Mouse (Mus musculus) embryonic facial prominence, embryonic 13.5 days (tissue): Measurements from ENCODE around the gene Bola1. TPM values are rescaled to one million over a fixed set of nuclear protein-coding genes. Genes with fewer than 3 reads are reported as not detected.
"Not testable (repeated sequence)": the region's sequence is repeated elsewhere in the genome, so short reads cannot be mapped to it uniquely, and the experiment has no call there.

Experiments
- ATAC-seq: fragments of 200-750 bp; cut with Nextera tagmentation; 2 replicates; pipeline ENCODE4 v1.8.0; 2017; ENCODE audit warnings: low read depth; ENCODE audit not compliant: insufficient number of reproducible peaks, insufficient read depth, low FRiP score, low TSS enrichment
- H3K27ac ChIP-seq: fragments of 300-500 bp; sonication (generic); 2 replicates; pipeline ENCODE4 v1.5.1; 2015; ENCODE audit warnings: moderate library complexity, mild to moderate bottlenecking, inconsistent platforms
- H3K27me3 ChIP-seq: fragments of 300-500 bp; sonication (generic); 2 replicates; pipeline ENCODE4 v1.6.1; 2015; ENCODE audit warnings: mild to moderate bottlenecking, inconsistent platforms
- H3K36me3 ChIP-seq: fragments of 300-500 bp; sonication (generic); 2 replicates; pipeline ENCODE4 v1.6.1; 2015; ENCODE audit warnings: mild to moderate bottlenecking, inconsistent platforms
- H3K4me1 ChIP-seq: fragments of 300-500 bp; sonication (generic); 2 replicates; pipeline ENCODE4 v1.6.1; 2015; ENCODE audit warnings: inconsistent platforms
- H3K4me2 ChIP-seq: fragments of 300-500 bp; sonication (generic); 2 replicates; pipeline ENCODE4 v1.6.1; 2015; ENCODE audit warnings: moderate library complexity, mild to moderate bottlenecking, inconsistent platforms
- H3K4me3 ChIP-seq: fragments of 300-500 bp; sonication (generic); 2 replicates; pipeline ENCODE4 v1.5.1; 2015; ENCODE audit warnings: mild to moderate bottlenecking, inconsistent platforms
- H3K9ac ChIP-seq: fragments of 300-500 bp; sonication (generic); 2 replicates; pipeline ENCODE4 v1.6.1; 2015; ENCODE audit warnings: mild to moderate bottlenecking, inconsistent platforms
- H3K9me3 ChIP-seq: fragments of 300-500 bp; sonication (generic); 2 replicates; pipeline ENCODE4 v1.6.1; 2016; ENCODE audit warnings: inconsistent platforms
- WGBS: fragments of 180-500 bp; shearing (Covaris S2); methylation state at CpG from one replicate; pipeline ENCODE4 v1.1.7; 2015; ENCODE audit warnings: mixed read lengths; 5-methylcytosine and 5-hydroxymethylcytosine counted together
- polyA plus RNA-seq: library from polyadenylated mRNA; unstranded; fragments of >200 nt; fragmentation: Nextera tagmentation; extraction: Ambion mirVana; gene quantifications from 2 replicates; pipeline ENCODE4 v1.2.1, GENCODE M21; 2015

Gene Bola1
- 46.6 and 55.0 TPM in 2 replicates for polyA plus RNA-seq

- Histone ChIP-seq H3K36me3 (no peaks in the 10 kb centered on the region), H3K4me1 (peaks cover 31% of the 10 kb centered on the region), H3K27ac (peak within 1 kb of the TSS; percentile 99), H3K9ac (peak within 1 kb of the TSS; percentile 91), H3K9me3 (no peaks in the 10 kb centered on the region), H3K4me2 (peak within 1 kb of the TSS; percentile 86), H3K4me3 (peak within 1 kb of the TSS; percentile 62), H3K27me3 (no peaks in the 10 kb centered on the region)
- under 1% methylated on average over 37 of the region's 37 CpGs for WGBS
- ATAC-seq = peak; percentile 85
Measured at GRCm38 (mm10) chr3:96219661-96220130, at the start of gene Bola1, which contains the start of gene Hist2h2ab. Gene Bola1, minus strand, starts transcription at chr3:96219709. Gene Hist2h2ab, plus strand, starts transcription at chr3:96219865.

DNA sequence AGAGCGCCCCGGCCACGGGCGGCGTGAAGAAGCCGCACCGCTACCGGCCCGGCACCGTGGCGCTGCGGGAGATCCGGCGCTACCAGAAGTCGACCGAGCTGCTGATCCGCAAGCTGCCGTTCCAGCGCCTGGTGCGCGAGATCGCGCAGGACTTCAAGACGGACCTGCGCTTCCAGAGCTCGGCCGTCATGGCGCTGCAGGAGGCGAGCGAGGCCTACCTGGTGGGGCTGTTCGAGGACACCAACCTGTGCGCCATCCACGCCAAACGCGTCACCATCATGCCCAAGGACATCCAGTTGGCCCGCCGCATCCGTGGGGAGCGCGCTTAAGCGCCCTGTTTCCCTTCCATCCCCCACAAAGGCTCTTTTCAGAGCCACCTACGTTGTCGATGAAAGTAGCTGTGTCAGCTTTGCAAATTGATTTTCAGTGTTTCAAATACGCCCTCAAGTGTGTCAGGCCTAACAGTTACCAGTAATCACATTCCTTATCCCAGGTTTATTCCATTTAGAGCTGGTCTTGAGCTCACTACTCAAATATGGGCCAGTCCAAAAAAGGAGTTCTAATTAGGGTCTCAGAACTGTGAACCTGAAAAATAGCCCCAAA, 49.4 kb upstream of the Bola1 start:
- H3K9me3 ChIP-seq, H3K27me3 ChIP-seq, H3K36me3 ChIP-seq: not testable (repeated sequence)
- peak; percentile 8; the same call in 1 of the 2 replicates for ATAC-seq
- WGBS = 0% methylated on average over 20 of the region's 44 CpGs
- Histone ChIP-seq H3K4me1 (peaks cover 31% of the 10 kb centered on the region), H3K4me2 (peak overlapping the region; percentile 87), H3K27ac (peak overlapping the region; percentile 97), H3K4me3 (peak overlapping the region; percentile 57), H3K9ac (peak overlapping the region; percentile 83)

DNA sequence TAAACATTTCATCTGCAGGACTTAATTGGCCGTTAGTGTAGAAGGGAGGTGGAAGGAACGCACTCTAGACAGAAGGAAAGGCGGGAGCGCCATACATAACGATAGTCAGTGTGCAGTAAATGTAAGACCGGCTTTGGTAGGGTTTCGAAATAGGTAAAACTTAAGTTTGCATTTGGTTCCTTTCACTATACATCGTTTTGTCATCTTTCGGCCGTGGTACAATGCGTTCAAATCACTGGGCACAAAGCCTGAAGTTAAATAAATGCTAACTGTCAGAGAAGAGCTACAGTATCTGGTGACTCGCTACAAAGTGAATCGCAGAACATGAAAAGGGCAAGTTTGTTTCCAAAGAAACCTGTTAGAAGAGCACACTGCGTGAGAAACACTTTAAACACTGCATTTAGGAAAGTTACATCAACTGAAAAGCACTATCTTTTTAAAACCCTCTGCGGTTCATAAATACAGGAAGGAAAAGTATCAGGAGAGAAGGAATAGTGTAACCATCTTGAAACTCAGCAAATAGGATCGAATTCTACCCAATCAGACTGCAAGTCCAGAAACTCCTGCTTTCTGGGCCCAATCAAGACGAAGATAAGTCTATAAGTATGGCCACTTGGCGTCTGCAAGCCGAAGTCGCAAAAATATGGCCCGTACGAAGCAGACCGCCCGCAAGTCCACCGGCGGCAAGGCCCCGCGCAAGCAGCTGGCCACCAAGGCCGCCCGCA, 48.7 kb upstream of the Bola1 start, which contains the start of gene Hist2h3b:
Gene Hist2h3b, plus strand, starts transcription at position 604 of the 725 bp plus-strand sequence.
- H3K4me3 ChIP-seq = peak within 1 kb of the TSS; percentile 57
- peak; percentile 62; the same call in 1 of the 2 replicates for ATAC-seq
- peak within 1 kb of the TSS; percentile 87 for H3K4me2 ChIP-seq
- peaks cover 32% of the 10 kb centered on the region for H3K4me1 ChIP-seq
- WGBS = 21% methylated on average over 30 of the region's 30 CpGs
- H3K9ac ChIP-seq = peak within 1 kb of the TSS; percentile 83
- no peaks in the 10 kb centered on the region for H3K36me3 ChIP-seq
- no peaks in the 10 kb centered on the region for H3K27me3 ChIP-seq
- H3K9me3 ChIP-seq = no peaks in the 10 kb centered on the region
- H3K27ac ChIP-seq = peak within 1 kb of the TSS; percentile 97

GRCm38 (mm10) chr3:96267541-96267940, 48.0 kb upstream of the Bola1 start:
- no peaks in the 10 kb centered on the region for H3K9me3 ChIP-seq
- no peak for ATAC-seq
- no peak overlapping the region for H3K4me3 ChIP-seq
- no peaks in the 10 kb centered on the region for H3K27me3 ChIP-seq
- peaks cover 33% of the 10 kb centered on the region for H3K4me1 ChIP-seq
- peak overlapping the region; percentile 97 for H3K27ac ChIP-seq
- H3K4me2 ChIP-seq = peak overlapping the region; percentile 87
- no peaks in the 10 kb centered on the region for H3K36me3 ChIP-seq
- WGBS = 69% methylated on average over 4 of the region's 4 CpGs
- H3K9ac ChIP-seq = no peak overlapping the region

GRCm38 (mm10) chr3:96266132-96266710, 46.7 kb upstream of the Bola1 start:
- WGBS = 86% methylated on average over 8 of the region's 8 CpGs

GRCm38 (mm10) chr3:96264404-96264949, 45.0 kb upstream of the Bola1 start:
- no peak for ATAC-seq
- Histone ChIP-seq H3K36me3 (no peaks in the 10 kb centered on the region), H3K27ac (peak overlapping the region; percentile 99), H3K4me2 (peak overlapping the region; percentile 76), H3K9ac (peak overlapping the region; percentile 83), H3K4me3 (peak overlapping the region; percentile 62), H3K9me3 (no peaks in the 10 kb centered on the region), H3K27me3 (no peaks in the 10 kb centered on the region), H3K4me1 (peaks cover 38% of the 10 kb centered on the region)
- WGBS = 74% methylated on average over 7 of the region's 7 CpGs

More at GRCm38 (mm10) chr3:96266132-96266710, 46.7 kb upstream of the Bola1 start:
- Histone ChIP-seq H3K4me3 (no peak overlapping the region), H3K27ac (peak overlapping the region; percentile 11; the same call in 1 of the 2 replicates), H3K4me1 (peaks cover 42% of the 10 kb centered on the region), H3K9ac (no peak overlapping the region), H3K27me3 (no peaks in the 10 kb centered on the region), H3K4me2 (no peak overlapping the region), H3K9me3 (no peaks in the 10 kb centered on the region), H3K36me3 (no peaks in the 10 kb centered on the region)
- ATAC-seq = no peak

DNA sequence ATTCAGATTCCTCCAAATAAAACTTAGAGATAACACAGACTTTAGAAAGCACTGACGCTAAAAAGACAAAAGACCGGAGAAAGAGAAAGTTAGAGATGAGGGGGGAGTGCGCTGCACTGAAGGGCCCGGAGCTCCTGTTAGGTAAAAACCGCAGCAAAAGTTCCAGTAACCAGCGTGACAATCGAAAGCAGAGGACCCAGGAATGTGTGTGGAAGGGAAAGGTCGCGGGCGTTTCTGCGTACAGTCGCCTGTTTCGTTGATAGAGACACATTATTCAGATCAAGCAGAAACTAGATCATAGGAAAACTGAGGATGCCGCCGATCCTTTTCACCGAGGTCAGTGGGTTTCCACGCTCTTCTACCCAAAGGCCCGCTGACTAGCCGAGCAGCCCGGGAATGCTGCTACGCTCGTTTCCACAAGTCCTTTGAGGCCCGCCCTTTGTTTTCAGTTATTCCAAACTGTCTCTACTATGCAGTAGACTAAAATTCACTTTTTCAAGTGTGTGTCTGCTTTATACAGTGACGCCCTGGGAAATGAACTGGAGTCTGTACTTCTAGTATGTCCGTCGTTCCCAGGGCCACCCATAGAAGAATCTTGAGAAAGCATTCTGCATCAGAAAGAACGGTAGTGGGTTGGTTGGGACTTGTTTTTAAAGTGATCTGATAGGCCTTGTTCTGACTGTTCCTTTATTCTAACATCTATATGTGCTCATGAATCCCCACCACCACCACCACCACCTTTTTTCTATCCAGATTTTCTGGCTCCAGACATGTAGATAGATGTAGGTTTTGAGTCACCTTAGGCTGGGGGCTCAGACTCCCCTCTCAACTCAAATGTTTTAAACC, 44.3 kb upstream of the Bola1 start:
- H3K4me3 ChIP-seq = peak overlapping the region; percentile 62
- peak overlapping the region; percentile 83 for H3K9ac ChIP-seq
- no peak for ATAC-seq
- H3K27me3 ChIP-seq = no peaks in the 10 kb centered on the region
- peak overlapping the region; percentile 76 for H3K4me2 ChIP-seq
- no peaks in the 10 kb centered on the region for H3K9me3 ChIP-seq
- 6% methylated on average over 27 of the region's 27 CpGs for WGBS
- H3K36me3 ChIP-seq = no peaks in the 10 kb centered on the region
- peaks cover 38% of the 10 kb centered on the region for H3K4me1 ChIP-seq
- peak overlapping the region; percentile 99 for H3K27ac ChIP-seq

DNA sequence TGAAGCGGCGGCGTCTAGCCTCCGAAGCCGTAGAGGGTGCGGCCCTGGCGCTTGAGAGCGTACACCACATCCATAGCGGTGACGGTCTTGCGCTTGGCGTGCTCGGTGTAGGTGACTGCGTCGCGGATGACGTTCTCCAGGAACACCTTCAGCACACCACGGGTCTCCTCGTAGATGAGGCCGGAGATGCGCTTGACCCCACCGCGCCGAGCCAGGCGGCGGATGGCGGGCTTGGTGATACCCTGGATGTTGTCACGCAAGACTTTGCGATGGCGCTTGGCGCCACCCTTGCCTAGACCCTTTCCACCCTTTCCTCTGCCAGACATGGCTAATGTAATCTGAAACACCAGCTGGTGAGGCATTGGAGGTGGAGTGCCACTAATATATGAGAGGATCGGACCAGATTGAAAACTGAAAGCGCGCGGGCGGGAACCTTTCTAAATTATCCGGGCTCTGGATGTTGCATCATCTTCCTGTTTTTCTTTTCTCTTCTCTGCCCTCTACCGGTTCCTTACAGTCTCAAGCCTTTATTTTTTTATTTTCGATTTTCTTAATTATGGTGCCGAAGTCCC, 43.6 kb upstream of the Bola1 start, which contains the start of gene Hist2h4:
Gene Hist2h4, minus strand, starts transcription at position 333 of the 572 bp plus-strand sequence.
- H3K9me3 ChIP-seq = no peaks in the 10 kb centered on the region
- under 1% methylated on average over 40 of the region's 40 CpGs for WGBS
- H3K9ac ChIP-seq = peak within 1 kb of the TSS; percentile 87
- H3K4me3 ChIP-seq = peak within 1 kb of the TSS; percentile 62
- H3K27ac ChIP-seq = peak within 1 kb of the TSS; percentile 99
- H3K27me3 ChIP-seq = no peaks in the 10 kb centered on the region
- H3K4me2 ChIP-seq = peak within 1 kb of the TSS; percentile 76
- peak; percentile 83 for ATAC-seq
- H3K4me1 ChIP-seq = peaks cover 36% of the 10 kb centered on the region
- no peaks in the 10 kb centered on the region for H3K36me3 ChIP-seq

GRCm38 (mm10) chr3:96262216-96262875, 42.8 kb upstream of the Bola1 start:
- under 1% methylated on average over 19 of the region's 19 CpGs for WGBS
- H3K9ac ChIP-seq = peak overlapping the region; percentile 87

DNA sequence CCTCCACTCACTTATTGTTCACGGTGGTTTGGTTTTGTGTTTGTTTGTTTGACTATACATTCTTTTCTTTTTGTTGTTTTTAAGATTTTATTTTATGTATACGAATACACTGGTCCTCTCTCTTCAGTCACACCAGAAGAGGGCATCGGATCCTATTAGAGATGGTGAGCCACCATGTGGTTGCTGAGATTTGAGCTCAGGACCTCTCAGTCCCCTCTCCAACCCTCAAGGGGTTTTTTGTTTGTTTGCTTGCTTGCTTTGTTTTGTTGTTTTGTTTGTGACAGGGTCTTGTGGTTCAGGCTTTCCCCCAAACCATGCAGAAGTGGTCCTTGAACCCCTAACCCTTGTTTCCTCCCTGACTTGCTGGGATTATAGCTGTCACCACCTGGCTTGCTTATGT, 42.1 kb upstream of the Bola1 start:
- H3K4me3 ChIP-seq = peak overlapping the region; percentile 62
- H3K27ac ChIP-seq = peak overlapping the region; percentile 99
- no peaks in the 10 kb centered on the region for H3K27me3 ChIP-seq
- no peaks in the 10 kb centered on the region for H3K9me3 ChIP-seq
- WGBS = 47% methylated on average over 3 of the region's 3 CpGs
- no peaks in the 10 kb centered on the region for H3K36me3 ChIP-seq
- H3K9ac ChIP-seq = peak overlapping the region; percentile 87
- H3K4me2 ChIP-seq = peak overlapping the region; percentile 76
- no peak for ATAC-seq
- H3K4me1 ChIP-seq = peaks cover 23% of the 10 kb centered on the region

More at GRCm38 (mm10) chr3:96262216-96262875, 42.8 kb upstream of the Bola1 start:
- 0 out of 2 replicates have a peak, but pooled peaks have one; percentile 50 for ATAC-seq
- Histone ChIP-seq H3K4me2 (peak overlapping the region; percentile 76), H3K4me3 (peak overlapping the region; percentile 62), H3K36me3 (no peaks in the 10 kb centered on the region), H3K27me3 (no peaks in the 10 kb centered on the region), H3K4me1 (peaks cover 29% of the 10 kb centered on the region), H3K9me3 (no peaks in the 10 kb centered on the region), H3K27ac (peak overlapping the region; percentile 99)
